Mouse (Mus musculus) intestine, embryonic 14.5 days (tissue): Measurements from ENCODE around the gene Cfc1. TPM values are rescaled to one million over a fixed set of nuclear protein-coding genes. Genes with fewer than 3 reads are reported as not detected.
A peak's percentile ranks its signal among the peaks of the same experiment; 100 is the strongest.
"Not testable (repeated sequence)": the region's sequence is repeated elsewhere in the genome, so short reads cannot be mapped to it uniquely, and the experiment has no call there.

Source experiments
- ATAC-seq: fragments of 200-750 bp; cut with Nextera tagmentation; replicated peaks from 2 replicates; pipeline ENCODE4 v1.8.0; 2017; ENCODE audit warnings: low read depth, moderate number of reproducible peaks, moderate TSS enrichment, moderate library complexity; ENCODE audit not compliant: low FRiP score, low TSS enrichment
- DNase-seq: peaks from one replicate; pipeline ENCODE4 v3.0.0-alpha.2; 2018; ENCODE audit warnings: low spot score
- H3K27ac ChIP-seq: fragments of 300-500 bp; sonication (generic); 2 replicates; pipeline ENCODE4 v1.5.1; 2014; ENCODE audit warnings: low read depth, mild to moderate bottlenecking, control low read depth
- H3K27me3 ChIP-seq: fragments of 300-500 bp; sonication (generic); replicated peaks from 2 replicates; pipeline ENCODE4 v1.6.1; 2014; ENCODE audit warnings: low read length, control low read depth; ENCODE audit not compliant: control insufficient read depth, insufficient read depth
- H3K36me3 ChIP-seq: fragments of 300-500 bp; sonication (generic); 2 replicates; pipeline ENCODE4 v1.6.1; 2014; ENCODE audit warnings: low read length, control low read depth; ENCODE audit not compliant: control insufficient read depth, insufficient read depth
- H3K4me1 ChIP-seq: fragments of 300-500 bp; sonication (generic); replicated peaks from 2 replicates; pipeline ENCODE4 v1.6.1; 2014; ENCODE audit warnings: low read length, control low read depth, mixed read lengths; ENCODE audit not compliant: control insufficient read depth, insufficient read depth
- H3K4me2 ChIP-seq: fragments of 300-500 bp; sonication (generic); 2 replicates; pipeline ENCODE4 v1.6.1; 2014; ENCODE audit warnings: low read length
- H3K4me3 ChIP-seq: fragments of 300-500 bp; sonication (generic); 2 replicates; pipeline ENCODE4 v1.5.1; 2014; ENCODE audit warnings: low read depth, low read length, control low read depth, mixed read lengths
- H3K9ac ChIP-seq: fragments of 300-500 bp; sonication (generic); 2 replicates; pipeline ENCODE4 v1.6.1; 2014; ENCODE audit warnings: mild to moderate bottlenecking, low read length
- H3K9me3 ChIP-seq: fragments of 300-500 bp; sonication (generic); 2 replicates; pipeline ENCODE4 v1.6.1; 2016; ENCODE audit warnings: low read length, control low read depth; ENCODE audit not compliant: control insufficient read depth
- WGBS: fragments of 180-500 bp; shearing (Covaris S2); extraction: QIAGEN DNeasy Blood & Tissue Kit; methylation state at CpG from one replicate; pipeline ENCODE4 v1.1.7; 2014; 5-methylcytosine and 5-hydroxymethylcytosine counted together
- polyA plus RNA-seq: library from polyadenylated mRNA; unstranded; fragments of >200 nt; fragmentation: Nextera tagmentation; extraction: Ambion mirVana; gene quantifications from 2 replicates; pipeline ENCODE4 v1.2.1, GENCODE M21; 2014

Gene Cfc1
- polyA plus RNA-seq, 1 experiment from 2014 or later, result 0.23 TPM

DNA sequence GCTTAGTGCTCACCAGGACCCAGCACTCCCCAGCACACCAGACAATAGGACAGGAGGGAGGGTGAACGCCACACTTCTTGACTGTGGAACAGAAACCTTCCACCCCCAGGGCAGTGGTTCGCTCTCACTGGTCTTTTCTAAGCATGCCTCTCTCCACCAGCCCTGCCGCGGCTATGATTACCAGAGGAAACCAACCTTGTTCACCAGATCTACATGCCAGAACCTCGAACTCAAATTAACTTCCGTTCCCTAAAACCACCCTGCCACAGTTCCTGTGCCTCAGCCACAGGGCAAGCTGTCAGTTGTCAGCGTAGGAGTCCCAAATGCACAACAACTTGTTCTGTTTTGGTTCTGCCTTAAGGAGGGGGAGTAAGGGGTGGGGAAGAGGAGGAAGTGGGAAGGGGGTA is 24.9 kb upstream of the Cfc1 start:
- Histone ChIP-seq H3K4me3 (no peak overlapping the region), H3K9me3 (no peaks in the 10 kb centered on the region), H3K27me3 (no peaks in the 10 kb centered on the region), H3K4me1 (no peaks in the 10 kb centered on the region), H3K4me2 (0 out of 2 replicates have a peak overlapping the region, but pooled peaks have one; percentile 7), H3K9ac (no peak overlapping the region), H3K27ac (no peak overlapping the region), H3K36me3 (no peaks in the 10 kb centered on the region)
- WGBS, result 9% methylated on average over 7 of the region's 7 CpGs
- no peak for ATAC-seq
- DNase-seq, result no peak

DNA sequence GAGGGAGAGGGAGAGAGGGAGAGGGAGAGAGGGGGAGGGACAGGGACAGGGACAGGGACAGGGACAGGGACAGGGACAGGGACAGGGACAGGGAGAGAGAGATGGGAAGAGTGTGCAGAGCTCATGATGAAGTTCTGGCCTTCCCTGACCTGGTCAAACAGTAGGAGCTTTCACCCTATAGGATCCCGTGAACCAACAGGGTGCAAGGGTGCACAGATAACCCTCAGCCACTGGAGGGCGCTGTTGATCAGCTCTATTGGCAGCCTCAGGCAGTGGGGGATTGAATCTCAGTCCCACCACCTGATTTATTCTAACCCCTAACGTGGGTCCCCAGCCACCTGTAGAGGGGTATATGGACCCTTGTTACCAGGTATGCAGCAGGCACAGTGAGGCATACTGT is 24.4 kb upstream of the Cfc1 start:
- H3K27me3 ChIP-seq, result no peaks in the 10 kb centered on the region
- WGBS, result 12% methylated on average over 3 of the region's 3 CpGs
- ATAC-seq (no peak), DNase-seq (peak; percentile 64)
- no peak overlapping the region for H3K4me2 ChIP-seq
- no peaks in the 10 kb centered on the region for H3K36me3 ChIP-seq
- no peaks in the 10 kb centered on the region for H3K9me3 ChIP-seq
- no peaks in the 10 kb centered on the region for H3K4me1 ChIP-seq
- no peak overlapping the region for H3K4me3 ChIP-seq
- H3K27ac ChIP-seq, result no peak overlapping the region
- no peak overlapping the region for H3K9ac ChIP-seq

DNA sequence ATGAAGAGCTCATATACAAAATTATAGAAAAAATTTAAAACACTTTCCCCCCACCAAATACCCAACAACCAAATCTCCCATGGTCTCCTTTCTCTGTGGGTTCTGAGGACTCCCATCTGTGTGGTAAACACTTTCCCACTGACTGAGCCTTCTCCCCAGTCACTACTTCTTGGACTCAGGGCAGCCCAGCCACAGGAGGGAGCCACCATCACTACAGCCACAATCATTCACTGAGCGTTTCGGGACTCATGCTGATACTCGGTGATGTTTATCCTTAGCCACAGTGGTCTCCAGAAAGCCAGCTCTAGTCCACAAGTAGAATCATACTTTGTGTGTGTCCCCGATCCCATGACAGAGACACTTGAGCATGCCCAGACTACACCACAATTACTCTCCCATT is 22.4 kb upstream of the Cfc1 start:
- ATAC-seq (no peak), DNase-seq (no peak)
- no peaks in the 10 kb centered on the region for H3K4me1 ChIP-seq
- H3K27ac ChIP-seq, result no peak overlapping the region
- no peak overlapping the region for H3K9ac ChIP-seq
- no peak overlapping the region for H3K4me2 ChIP-seq
- H3K9me3 ChIP-seq, result no peaks in the 10 kb centered on the region
- no peaks in the 10 kb centered on the region for H3K36me3 ChIP-seq
- WGBS, result 75% methylated on average over 4 of the region's 4 CpGs
- H3K4me3 ChIP-seq, result no peak overlapping the region
- H3K27me3 ChIP-seq, result no peaks in the 10 kb centered on the region

DNA sequence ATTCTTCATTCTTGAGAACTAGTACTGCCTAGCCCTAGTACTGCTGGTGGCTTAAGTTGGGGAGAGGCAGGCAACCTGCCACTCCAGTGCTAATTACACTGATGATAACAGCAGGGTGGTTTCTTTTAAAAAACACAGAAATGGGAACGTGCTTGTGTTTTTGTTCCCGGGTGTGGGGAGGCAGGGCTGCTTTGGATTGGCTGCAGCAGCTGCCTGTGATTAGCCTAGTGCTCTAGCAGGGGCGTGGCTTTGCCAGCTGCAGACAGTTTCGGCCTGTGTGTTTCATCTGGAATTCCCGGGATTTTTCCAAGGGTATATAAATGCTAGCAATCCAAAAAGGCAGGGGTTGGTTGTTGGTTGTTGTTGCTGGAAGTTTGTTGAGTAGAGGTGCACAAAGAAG is 18.9 kb upstream of the Cfc1 start:
- Histone ChIP-seq H3K27ac (no peak overlapping the region), H3K9me3 (no peaks in the 10 kb centered on the region), H3K4me2 (no peak overlapping the region), H3K4me1 (no peaks in the 10 kb centered on the region), H3K36me3 (no peaks in the 10 kb centered on the region), H3K27me3 (no peaks in the 10 kb centered on the region), H3K9ac (no peak overlapping the region), H3K4me3 (no peak overlapping the region)
- DNase-seq (no peak), ATAC-seq (no peak)
- WGBS, result 29% methylated on average over 5 of the region's 5 CpGs

DNA sequence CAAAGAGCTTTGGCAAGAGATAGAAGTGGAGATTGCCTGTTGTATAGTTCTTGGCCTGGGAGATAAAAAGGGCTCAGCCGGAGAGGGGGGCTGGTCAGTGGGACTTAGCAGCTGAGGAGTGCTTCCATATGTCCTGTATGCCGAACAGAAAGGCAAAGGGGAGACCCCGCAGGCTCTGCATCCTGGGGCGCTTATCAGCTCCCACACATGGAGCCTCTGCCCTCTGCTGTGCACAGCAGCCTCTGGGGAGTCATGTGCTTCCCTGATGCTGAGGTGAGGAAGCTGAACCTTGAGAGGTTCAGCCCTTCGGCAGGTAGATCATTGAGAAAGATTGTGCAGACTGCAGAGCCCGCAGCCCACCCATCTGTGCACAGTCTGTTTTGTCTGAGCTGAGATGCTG is 18.2 kb upstream of the Cfc1 start:
- DNase-seq, H3K36me3 ChIP-seq, H3K27ac ChIP-seq, H3K9ac ChIP-seq, H3K4me2 ChIP-seq, H3K4me3 ChIP-seq, ATAC-seq, H3K9me3 ChIP-seq, H3K27me3 ChIP-seq, H3K4me1 ChIP-seq: not testable (repeated sequence)
- 26% methylated on average over 6 of the region's 6 CpGs for WGBS

DNA sequence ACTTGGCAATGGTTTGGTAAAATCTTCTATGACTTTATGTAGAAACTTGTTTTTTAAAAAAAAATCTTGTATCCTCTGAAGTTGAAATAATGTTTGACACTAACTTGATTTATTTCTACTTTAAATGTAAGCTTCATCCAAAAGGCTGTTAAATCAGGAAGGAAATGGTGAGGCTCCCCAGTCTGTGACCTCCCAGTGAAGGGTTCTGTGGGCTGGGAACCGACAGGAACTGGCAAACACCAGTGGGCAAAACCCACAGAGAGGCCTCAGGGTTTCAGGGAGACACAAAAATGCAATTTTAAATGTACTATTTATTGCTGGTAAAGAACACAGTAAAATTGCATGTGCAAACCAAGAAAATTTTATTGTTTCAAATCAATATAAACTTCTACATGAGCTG is 17.7 kb upstream of the Cfc1 start:
- H3K4me3 ChIP-seq, H3K27me3 ChIP-seq, H3K9ac ChIP-seq, H3K9me3 ChIP-seq, ATAC-seq, H3K36me3 ChIP-seq, H3K27ac ChIP-seq, DNase-seq, H3K4me2 ChIP-seq, H3K4me1 ChIP-seq: not testable (repeated sequence)
- WGBS, result 17% methylated on average over 1 of the region's 1 CpGs

DNA sequence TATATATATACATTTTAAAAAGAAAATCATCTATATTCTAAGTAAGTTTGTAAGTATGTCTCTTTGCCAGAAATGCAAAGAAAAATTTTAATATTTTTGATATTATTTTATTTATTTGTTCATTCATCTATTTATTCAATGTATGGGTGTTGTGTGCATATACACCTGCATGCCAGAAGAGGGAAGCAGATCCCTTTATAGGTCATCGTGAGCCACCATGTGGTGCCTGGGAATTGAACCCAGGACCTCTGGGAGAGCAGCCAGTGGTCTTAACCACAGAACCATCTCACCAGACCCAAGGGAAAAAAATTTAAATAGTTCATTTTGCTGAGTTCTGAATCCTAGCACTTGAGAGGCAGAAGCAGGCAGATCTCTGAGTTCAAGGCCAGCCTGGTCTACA is 17.2 kb upstream of the Cfc1 start:
- Histone ChIP-seq H3K27ac (no peak overlapping the region), H3K36me3 (no peaks in the 10 kb centered on the region), H3K27me3 (no peaks in the 10 kb centered on the region), H3K4me2 (no peak overlapping the region), H3K4me3 (no peak overlapping the region), H3K9ac (no peak overlapping the region), H3K9me3 (no peaks in the 10 kb centered on the region), H3K4me1 (no peaks in the 10 kb centered on the region)
- WGBS, result 73% methylated on average over 1 of the region's 1 CpGs
- ATAC-seq (no peak), DNase-seq (no peak)

DNA sequence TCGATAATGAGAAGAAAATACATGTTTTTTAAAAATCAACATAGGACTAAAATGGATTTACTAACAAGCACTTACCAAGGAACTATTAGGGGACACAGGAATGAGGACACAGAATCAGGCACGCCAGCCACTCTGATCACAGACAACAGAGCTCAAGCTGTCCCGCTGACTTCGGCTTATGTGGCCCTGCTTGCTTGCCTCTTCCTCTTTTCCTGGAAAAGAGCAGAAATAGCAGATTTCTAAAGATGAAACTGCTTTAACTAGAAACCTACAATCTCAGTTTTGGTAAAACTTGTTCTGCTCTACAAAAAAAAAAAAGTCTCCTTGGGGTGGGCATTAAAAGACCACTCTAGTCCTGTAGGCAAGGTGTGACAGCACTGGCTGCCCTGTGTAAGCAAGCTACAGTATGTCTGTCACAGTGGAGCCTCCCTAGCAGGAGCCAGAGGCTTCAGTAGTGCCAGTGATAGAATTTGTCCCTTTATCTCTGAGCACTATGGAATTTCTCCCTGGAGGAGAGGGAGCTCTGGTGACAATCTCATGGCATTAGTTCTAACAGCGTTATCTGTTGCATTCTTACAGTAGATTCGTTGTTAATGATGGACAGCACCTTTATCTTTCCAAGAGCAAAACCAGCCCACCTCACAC is 13.1 kb upstream of the Cfc1 start:
- Histone ChIP-seq H3K9me3 (no peaks in the 10 kb centered on the region), H3K27me3 (no peaks in the 10 kb centered on the region), H3K9ac (no peak overlapping the region), H3K4me3 (no peak overlapping the region), H3K27ac (no peak overlapping the region), H3K4me2 (no peak overlapping the region), H3K4me1 (no peaks in the 10 kb centered on the region), H3K36me3 (no peaks in the 10 kb centered on the region)
- DNase-seq (no peak), ATAC-seq (no peak)
- 73% methylated on average over 6 of the region's 6 CpGs for WGBS

DNA sequence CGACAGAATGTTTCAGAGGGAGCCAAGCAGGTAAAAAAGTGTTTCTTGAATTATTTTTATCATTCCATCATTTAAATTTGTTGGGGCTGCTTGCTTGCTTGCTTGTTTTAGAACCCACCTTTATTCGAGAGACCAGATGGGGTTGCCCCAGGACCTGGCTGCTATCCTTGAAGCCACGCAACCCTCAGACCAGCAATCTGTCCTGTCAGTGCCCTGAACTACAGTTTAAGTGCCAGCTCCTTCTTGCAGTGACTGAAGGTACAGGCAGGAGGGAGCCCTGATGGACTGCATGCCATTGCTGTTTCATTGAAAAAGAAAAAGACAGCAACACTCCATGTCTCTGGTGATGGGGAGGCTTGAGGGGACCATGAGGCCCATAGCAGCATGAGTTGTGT is 12.6 kb upstream of the Cfc1 start:
- Histone ChIP-seq H3K4me2 (no peak overlapping the region), H3K27me3 (no peaks in the 10 kb centered on the region), H3K4me3 (no peak overlapping the region), H3K9ac (no peak overlapping the region), H3K9me3 (no peaks in the 10 kb centered on the region), H3K36me3 (no peaks in the 10 kb centered on the region), H3K4me1 (no peaks in the 10 kb centered on the region), H3K27ac (no peak overlapping the region)
- ATAC-seq (no peak), DNase-seq (no peak)
- WGBS, result 66% methylated on average over 3 of the region's 3 CpGs
